Mouse (Mus musculus) layer of hippocampus, postnatal 10 days (tissue): ENCODE measurements at regions not wholly inside any gene's neighbourhood (a gene's known extent, or its start where the extent isn't known, plus 50 kb on each side); places are given as distances from the start of the nearest gene placed in this dataset.

Source experiments
- DNase-seq, 2 experiments: peaks; one replicate each; pipeline ENCODE4 v3.0.0; 2021; ENCODE audit warnings: low spot score in 2 of 2

- no peak for DNase-seq
Measured at GRCm38 (mm10) chr10:17343829-17344228, 379.2 kb upstream of the Cited2 start.

- DNase-seq = no peak
Measured at GRCm38 (mm10) chr10:17352202-17352994, 370.6 kb upstream of the Cited2 start.

GRCm38 (mm10) chr10:17355476-17355875, 367.5 kb upstream of the Cited2 start:
- DNase-seq = no peak

- DNase-seq = no peak
Measured at GRCm38 (mm10) chr10:17356041-17356440, 367.0 kb upstream of the Cited2 start.

GRCm38 (mm10) chr10:17362643-17363042, 360.4 kb upstream of the Cited2 start:
- no peak for DNase-seq

GRCm38 (mm10) chr10:17366042-17366740, 356.8 kb upstream of the Cited2 start:
- no peak for DNase-seq

- no peak for DNase-seq
Measured at GRCm38 (mm10) chr10:17367026-17367425, 356.0 kb upstream of the Cited2 start.

- no peak for DNase-seq
Measured at GRCm38 (mm10) chr10:17367430-17367829, 355.6 kb upstream of the Cited2 start.

GRCm38 (mm10) chr10:17368636-17369035, 354.4 kb upstream of the Cited2 start:
- DNase-seq = no peak

GRCm38 (mm10) chr10:17372905-17373304, 350.1 kb upstream of the Cited2 start:
- no peak for DNase-seq

GRCm38 (mm10) chr10:17374047-17374446, 349.0 kb upstream of the Cited2 start:
- DNase-seq = no peak

GRCm38 (mm10) chr10:17382990-17383389, 340.0 kb upstream of the Cited2 start:
- DNase-seq = no peak

GRCm38 (mm10) chr10:17385181-17385580, 337.8 kb upstream of the Cited2 start:
- no peak for DNase-seq

GRCm38 (mm10) chr10:17387296-17387695, 335.7 kb upstream of the Cited2 start:
- DNase-seq = no peak

GRCm38 (mm10) chr10:17395495-17396224, 327.4 kb upstream of the Cited2 start:
- DNase-seq = no peak

GRCm38 (mm10) chr10:17403899-17404298, 319.1 kb upstream of the Cited2 start:
- no peak for DNase-seq

GRCm38 (mm10) chr10:17407854-17408606, 315.0 kb upstream of the Cited2 start:
- no peak for DNase-seq

GRCm38 (mm10) chr10:17408781-17409180, 314.2 kb upstream of the Cited2 start:
- no peak for DNase-seq

GRCm38 (mm10) chr10:17411300-17411987, 311.6 kb upstream of the Cited2 start:
- DNase-seq = no peak

- no peak for DNase-seq
Measured at GRCm38 (mm10) chr10:17415112-17415511, 307.9 kb upstream of the Cited2 start.

- DNase-seq = no peak
Measured at GRCm38 (mm10) chr10:17416121-17416520, 306.9 kb upstream of the Cited2 start.
